Mouse (Mus musculus) megakaryocyte, embryonic 14.5 days (primary cell): ENCODE data around the gene Wnt16.

Source experiments
- FLI1 ChIP-seq: IDR thresholded peaks from 2 replicates; pipeline ENCODE4 v1.6.1; 2012; ENCODE audit warnings: low read length, inconsistent platforms, mixed read lengths
- GATA1 ChIP-seq: IDR thresholded peaks from 3 replicates; pipeline ENCODE4 v1.6.1; 2012; ENCODE audit warnings: mixed read lengths, low read length, inconsistent platforms, borderline replicate concordance

- TF ChIP-seq GATA1 (no peak), FLI1 (no peak)
These were observed 10.0 kb downstream of the Wnt16 start for GRCm38 (mm10) chr6:22298059-22298458.
